ENCODE assay signal across 8 mouse cellular contexts in genomic region chr8:54077271-54078120, GRCm38 (mm10). TPM values are rescaled to one million over a fixed set of nuclear protein-coding genes. Genes with fewer than 3 reads are reported as not detected.
A peak's percentile ranks its signal among the peaks of the same experiment; 100 is the strongest.
DNase-seq lines count a peak whose midpoint lies in the region; ATAC-seq lines count a peak whose summit lies in the region.

Vegfc (plus strand) TSS chr8:54077606.

- WGBS in hindbrain, embryonic 14.5 days = under 1% methylated on average over 75 of the region's 79 CpGs
- WGBS in limb, embryonic 11.5 days = under 1% methylated on average over 50 of the region's 79 CpGs
- under 1% methylated on average over 55 of the region's 79 CpGs for WGBS in midbrain, embryonic 11.5 days

- no peaks in the 10 kb centered on the region for H3K36me3 ChIP-seq in hindbrain, embryonic 14.5 days (replicated peaks; ENCODE audit: control insufficient read depth, insufficient read depth)
- no peaks in the 10 kb centered on the region for H3K36me3 ChIP-seq in limb, embryonic 11.5 days (ENCODE audit: control insufficient read depth, insufficient read depth, low read length)
- no peaks in the 10 kb centered on the region for H3K36me3 ChIP-seq in midbrain, embryonic 11.5 days (ENCODE audit: control insufficient read depth, insufficient read depth, low read length)

- H3K4me2 ChIP-seq in hindbrain, embryonic 14.5 days (replicated peaks) = peak within 1 kb of the TSS; percentile 60
- peak within 1 kb of the TSS; percentile 79 for H3K4me2 ChIP-seq in limb, embryonic 11.5 days (ENCODE audit: low read depth, severe bottlenecking)
- H3K4me2 ChIP-seq in midbrain, embryonic 11.5 days = peak within 1 kb of the TSS; percentile 82

- H3K9ac ChIP-seq in hindbrain, embryonic 14.5 days = peak within 1 kb of the TSS; percentile 78
- peak within 1 kb of the TSS; percentile 81 for H3K9ac ChIP-seq in limb, embryonic 11.5 days (ENCODE audit: low read length)
- peak within 1 kb of the TSS; percentile 81 for H3K9ac ChIP-seq in midbrain, embryonic 11.5 days (ENCODE audit: low read length)

- peak within 1 kb of the TSS; percentile 80 for H3K4me3 ChIP-seq in hindbrain, embryonic 14.5 days (replicated peaks; ENCODE audit: low read length)
- peak within 1 kb of the TSS; percentile 75 for H3K4me3 ChIP-seq in limb, embryonic 11.5 days (ENCODE audit: low read depth, low read length)
- H3K4me3 ChIP-seq in midbrain, embryonic 11.5 days (ENCODE audit: low read depth, low read length) = peak within 1 kb of the TSS; percentile 72

- H3K9me3 ChIP-seq in hindbrain, embryonic 14.5 days (ENCODE audit: control insufficient read depth, low read length) = no peaks in the 10 kb centered on the region
- no peaks in the 10 kb centered on the region for H3K9me3 ChIP-seq in limb, embryonic 11.5 days (ENCODE audit: control insufficient read depth, low read length)
- H3K9me3 ChIP-seq in midbrain, embryonic 11.5 days (ENCODE audit: control insufficient read depth, low read length) = no peaks in the 10 kb centered on the region

- DNase-seq in ZHBTc4 (ENCODE audit: low read depth, low spot score) = peak; percentile 72
- peak; percentile 67 to 74 for DNase-seq in cerebellum, postnatal 14 days
- peak; percentile 14 for DNase-seq in gastrocnemius, adult 18-20 months (ENCODE audit: low spot score)
- peak; percentile 41 for DNase-seq in hindbrain, embryonic 14.5 days (ENCODE audit: low spot score)
- DNase-seq in limb, embryonic 11.5 days (ENCODE audit: low spot score) = peak; percentile 79
- DNase-seq in midbrain, embryonic 11.5 days (ENCODE audit: low spot score, missing footprints) = peak; percentile 96
- DNase-seq in spleen, adult 12 weeks (ENCODE audit: low spot score) = peak; percentile 1

- H3K27me3 ChIP-seq in hindbrain, embryonic 14.5 days (ENCODE audit: control insufficient read depth, insufficient read depth, low read length) = no peaks in the 10 kb centered on the region
- H3K27me3 ChIP-seq in limb, embryonic 11.5 days (ENCODE audit: control insufficient read depth, insufficient read depth, low read length) = no peaks in the 10 kb centered on the region
- no peaks in the 10 kb centered on the region; the same call in 1 of the 2 replicates for H3K27me3 ChIP-seq in midbrain, embryonic 11.5 days (ENCODE audit: control insufficient read depth, insufficient read depth, low read length)

- H3K27ac ChIP-seq in hindbrain, embryonic 14.5 days = peak within 1 kb of the TSS; percentile 75
- H3K27ac ChIP-seq in limb, embryonic 11.5 days (replicated peaks; ENCODE audit: low read depth, low read length) = peak within 1 kb of the TSS; percentile 69; the same call in 1 of the 2 replicates
- peak within 1 kb of the TSS; percentile 40; the same call in 1 of the 2 replicates for H3K27ac ChIP-seq in midbrain, embryonic 11.5 days (ENCODE audit: low read depth, low read length)

- peak; percentile 86 for ATAC-seq in hindbrain, embryonic 14.5 days (ENCODE audit: low FRiP score)
- ATAC-seq in limb, embryonic 11.5 days (ENCODE audit: insufficient number of reproducible peaks, low FRiP score, low TSS enrichment, low read depth) = peak; percentile 73
- ATAC-seq in midbrain, embryonic 11.5 days (ENCODE audit: low FRiP score) = peak; percentile 85
- ATAC-seq in erythroid progenitor cell, adult 5-6 weeks (replicated peaks; ENCODE audit: low FRiP score, poor library complexity, severe bottlenecking) = no peak

- H3K4me1 ChIP-seq in hindbrain, embryonic 14.5 days (replicated peaks; ENCODE audit: control insufficient read depth, insufficient read depth, low read length) = no peaks in the 10 kb centered on the region
- 0 out of 2 replicates have a peak, but pooled peaks cover 5% of the 10 kb centered on the region for H3K4me1 ChIP-seq in limb, embryonic 11.5 days (ENCODE audit: control insufficient read depth, insufficient read depth, low read length)
- peaks cover 4% of the 10 kb centered on the region; the same call in 1 of the 2 replicates for H3K4me1 ChIP-seq in midbrain, embryonic 11.5 days (ENCODE audit: control insufficient read depth, insufficient read depth, low read length)

RNA-seq across cellular contexts. Expression of gene Vegfc, which starts in this region (rescaled TPM):
- total RNA-seq in gastrocnemius, adult 18-20 months (2021) = 1 to 10 TPM in 1 of 2 experiments, under 1 TPM in 1; 0.46 to 1.3 TPM
- polyA plus RNA-seq in hindbrain, embryonic 14.5 days (2014; fragmentation: Nextera tagmentation; extraction: Ambion mirVana) = 5.2 and 6.0 TPM in 2 replicates
- polyA plus RNA-seq in limb, embryonic 11.5 days (2014; fragmentation: Nextera tagmentation; extraction: Ambion mirVana) = 8.5 and 8.8 TPM in 2 replicates
- polyA plus RNA-seq in midbrain, embryonic 11.5 days (2014; fragmentation: Nextera tagmentation; extraction: Ambion mirVana) = 4.1 and 5.8 TPM in 2 replicates
- total RNA-seq in erythroid progenitor cell, adult 5-6 weeks (2015; ENCODE audit: low replicate concordance) = 3.2 TPM in 1 of 2 replicates, not detected in the other
- total RNA-seq in erythroid progenitor cell, adult 5-6 weeks (2017; ENCODE audit: low replicate concordance) = 19.6 TPM in 1 of 2 replicates, not detected in the other

Comparison
In these comparisons a context has a peak if more than half of its experiments do, and no peak if none do; other contexts are left out.
1. DNase-seq: peak in every context shown above with its lines; median percentile 96 in midbrain, embryonic 11.5 days; 79 in limb, embryonic 11.5 days; 72 in ZHBTc4; 70 in cerebellum, postnatal 14 days; 41 in hindbrain, embryonic 14.5 days; 14 in gastrocnemius, adult 18-20 months; 1 in spleen, adult 12 weeks.